Mouse (Mus musculus) liver, embryonic 14.5 days (tissue): ENCODE measurements around the gene Itgb3.

Experiments
- CTCF ChIP-seq: IDR thresholded peaks from 2 replicates; pipeline ENCODE4 v1.5.1; 2016; ENCODE audit warnings: antibody characterized with exemption, low read depth, control low read depth
- EP300 ChIP-seq: IDR thresholded peaks from 2 replicates; pipeline ENCODE4 v1.6.1; 2016; ENCODE audit warnings: antibody characterized with exemption, low read depth

DNA sequence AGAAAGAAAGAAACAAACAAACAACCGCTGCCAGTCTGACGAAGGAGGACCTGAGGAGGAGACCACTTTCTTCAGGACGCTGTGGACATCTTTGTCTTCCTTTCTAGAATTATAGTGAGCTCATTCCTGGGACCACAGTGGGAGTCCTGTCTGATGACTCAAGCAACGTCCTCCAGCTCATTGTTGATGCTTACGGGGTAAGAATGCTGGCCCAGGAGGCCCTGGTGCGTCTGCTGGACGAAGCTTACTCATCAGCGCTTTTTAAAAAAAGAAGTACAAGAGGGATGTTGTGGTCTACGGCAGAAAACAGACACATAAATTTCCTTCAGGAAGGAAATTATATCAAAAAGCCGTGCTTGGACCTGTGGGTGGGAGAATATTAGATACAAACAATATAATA is 33.1 kb downstream of the Itgb3 start:
- TF ChIP-seq CTCF (no peak), EP300 (no peak)
